Mouse (Mus musculus) stomach, postnatal 0 days (tissue): Measurements from ENCODE around the gene Slc3a2.

Experiments
- CTCF ChIP-seq: IDR thresholded peaks from 2 replicates; pipeline ENCODE4 v1.5.1; 2016; ENCODE audit warnings: antibody characterized with exemption, low read depth, mild to moderate bottlenecking, moderate library complexity
- EP300 ChIP-seq: optimal IDR thresholded peaks from 2 replicates; pipeline ENCODE3; 2016; ENCODE audit warnings: antibody characterized with exemption

- no peak for TF ChIP-seq CTCF
- no peak for TF ChIP-seq EP300
Observed at GRCm38 (mm10) chr19:8734334-8734733, 11.2 kb upstream of the Slc3a2 start.
